Mouse (Mus musculus): Measurements from ENCODE around the gene Dmp1.

GRCm38 (mm10) chr5:104244261-104244660 is 41.8 kb downstream of the Dmp1 start:
- TF ChIP-seq CTCF (IDR thresholded peaks at IDR 0.05; ENCODE audit: insufficient read depth, low read length) (no peak), POLR2A (IDR thresholded peaks at IDR 0.05; ENCODE audit: borderline replicate concordance, extremely low read depth, low read depth, low read length) (no peak)
